Mouse (Mus musculus) midbrain, embryonic 12.5 days (tissue): ENCODE data around the gene Rack1. TPM values are rescaled to one million over a fixed set of nuclear protein-coding genes. Genes with fewer than 3 reads are reported as not detected.
A peak's percentile ranks its signal among the peaks of the same experiment; 100 is the strongest.
"Not testable (repeated sequence)": the region's sequence is repeated elsewhere in the genome, so short reads cannot be mapped to it uniquely, and the experiment has no call there.

Experiments
- ATAC-seq: fragments of 200-750 bp; cut with Nextera tagmentation; 2 replicates; pipeline ENCODE4 v1.8.0; 2017; ENCODE audit warnings: low read depth, moderate TSS enrichment, moderate library complexity; ENCODE audit not compliant: low FRiP score
- H3K27ac ChIP-seq: fragments of 300-500 bp; sonication (generic); replicated peaks from 2 replicates; pipeline ENCODE4 v1.5.1; 2016; ENCODE audit warnings: mild to moderate bottlenecking
- H3K27me3 ChIP-seq: fragments of 300-500 bp; sonication (generic); 2 replicates; pipeline ENCODE4 v1.6.1; 2016; ENCODE audit warnings: mild to moderate bottlenecking
- H3K36me3 ChIP-seq: fragments of 300-500 bp; sonication (generic); 2 replicates; pipeline ENCODE4 v1.6.1; 2016
- H3K4me1 ChIP-seq: fragments of 300-500 bp; sonication (generic); 2 replicates; pipeline ENCODE4 v1.6.1; 2016
- H3K4me2 ChIP-seq: fragments of 300-500 bp; sonication (generic); replicated peaks from 2 replicates; pipeline ENCODE4 v1.6.1; 2016; ENCODE audit warnings: mild to moderate bottlenecking, moderate library complexity
- H3K4me3 ChIP-seq: fragments of 300-500 bp; sonication (generic); 2 replicates; pipeline ENCODE4 v1.5.1; 2016; ENCODE audit warnings: mild to moderate bottlenecking
- H3K9ac ChIP-seq: fragments of 300-500 bp; sonication (generic); replicated peaks from 2 replicates; pipeline ENCODE4 v1.6.1; 2016; ENCODE audit warnings: mild to moderate bottlenecking, moderate library complexity
- H3K9me3 ChIP-seq: fragments of 300-500 bp; sonication (generic); 2 replicates; pipeline ENCODE4 v1.6.1; 2016; ENCODE audit warnings: mild to moderate bottlenecking
- WGBS: fragments of 180-500 bp; shearing (Covaris S2); methylation state at CpG from one replicate; pipeline ENCODE4 v1.1.7; 2016; 5-methylcytosine and 5-hydroxymethylcytosine counted together
- polyA plus RNA-seq: library from polyadenylated mRNA; unstranded; fragments of >200 nt; fragmentation: Nextera tagmentation; extraction: Ambion mirVana; gene quantifications from 2 replicates; pipeline ENCODE4 v1.2.1, GENCODE M21; 2016

Rack1 gene
- polyA plus RNA-seq, 1 experiment from 2014 or later: 503 TPM

DNA sequence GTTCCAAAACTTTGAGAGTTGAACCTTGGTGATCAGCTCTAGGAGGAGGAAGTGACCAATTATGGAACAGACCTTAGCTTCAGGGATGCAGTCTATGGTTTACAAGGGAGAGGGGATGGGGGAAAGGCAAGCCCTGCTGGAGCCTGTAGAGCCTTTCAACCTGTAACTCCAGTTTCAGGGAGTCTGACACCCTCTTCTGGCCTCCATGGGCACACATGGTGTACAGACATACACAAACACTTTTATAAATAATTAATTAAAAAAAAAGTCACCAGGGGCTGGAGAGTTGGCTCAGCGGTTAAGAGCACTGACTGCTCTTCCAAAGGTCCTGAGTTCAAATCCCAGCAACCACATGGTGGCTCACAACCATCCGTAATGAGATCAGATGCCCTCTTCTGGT lies 46.2 kb downstream of the Rack1 start:
- not testable (repeated sequence) for H3K4me2 ChIP-seq, H3K4me3 ChIP-seq, H3K27ac ChIP-seq, H3K9ac ChIP-seq, H3K4me1 ChIP-seq, ATAC-seq, H3K36me3 ChIP-seq, H3K9me3 ChIP-seq
- H3K27me3 ChIP-seq: peaks cover 48% of the 10 kb centered on the region
- 86% methylated on average over 2 of the region's 2 CpGs for WGBS

DNA sequence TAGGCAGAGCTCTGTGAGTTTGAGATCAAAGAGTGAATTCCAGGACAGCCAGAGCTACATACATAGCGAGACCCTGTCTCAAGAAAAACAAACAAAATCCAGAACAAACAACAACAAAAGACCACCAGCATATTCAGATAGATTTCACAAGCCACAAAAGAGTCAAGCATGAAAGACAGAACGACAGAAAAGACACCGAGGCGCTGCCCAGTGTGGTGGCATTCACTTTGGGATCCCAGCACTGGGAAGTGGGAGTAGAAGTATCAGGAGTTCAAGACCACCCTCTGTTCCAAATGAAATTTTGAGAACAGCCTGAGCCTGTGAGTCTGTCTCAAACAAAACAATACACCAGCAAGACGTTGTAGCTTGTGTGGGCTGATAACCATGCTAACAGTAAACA lies 46.7 kb downstream of the Rack1 start:
- 68% methylated on average over 5 of the region's 5 CpGs for WGBS
- H3K27me3 ChIP-seq: peaks cover 51% of the 10 kb centered on the region
- H3K9ac ChIP-seq: no peak overlapping the region
- no peaks in the 10 kb centered on the region for H3K9me3 ChIP-seq
- no peak overlapping the region for H3K4me3 ChIP-seq
- H3K27ac ChIP-seq: no peak overlapping the region
- H3K4me2 ChIP-seq: no peak overlapping the region
- no peaks in the 10 kb centered on the region for H3K4me1 ChIP-seq
- no peak for ATAC-seq
- no peaks in the 10 kb centered on the region for H3K36me3 ChIP-seq

DNA sequence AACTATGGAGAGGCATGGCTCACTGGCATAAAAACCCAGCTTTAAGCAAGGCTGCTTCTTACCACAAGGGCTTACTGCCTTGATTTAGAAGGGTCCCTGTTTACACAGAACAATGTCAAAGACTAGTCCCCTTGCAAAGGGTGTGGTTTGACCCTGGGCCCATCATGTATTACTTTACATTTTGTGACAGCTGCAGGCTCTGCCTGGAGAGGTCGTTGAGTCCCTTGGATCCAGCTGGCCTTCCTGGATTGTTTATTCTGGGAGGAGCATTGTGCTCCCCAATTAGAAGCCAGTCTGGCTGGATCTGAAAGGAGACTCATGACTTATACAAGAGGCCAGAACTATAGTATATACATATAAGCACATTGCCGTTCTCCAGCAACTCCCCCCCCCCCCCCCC lies 50.1 kb downstream of the Rack1 start:
- Histone ChIP-seq H3K4me2 (no peak overlapping the region), H3K9ac (no peak overlapping the region), H3K9me3 (no peaks in the 10 kb centered on the region), H3K27me3 (peaks cover 40% of the 10 kb centered on the region), H3K4me1 (peaks cover 23% of the 10 kb centered on the region), H3K27ac (no peak overlapping the region), H3K36me3 (no peaks in the 10 kb centered on the region), H3K4me3 (no peak overlapping the region)
- ATAC-seq: no peak
- WGBS: 59% methylated on average over 2 of the region's 2 CpGs

DNA sequence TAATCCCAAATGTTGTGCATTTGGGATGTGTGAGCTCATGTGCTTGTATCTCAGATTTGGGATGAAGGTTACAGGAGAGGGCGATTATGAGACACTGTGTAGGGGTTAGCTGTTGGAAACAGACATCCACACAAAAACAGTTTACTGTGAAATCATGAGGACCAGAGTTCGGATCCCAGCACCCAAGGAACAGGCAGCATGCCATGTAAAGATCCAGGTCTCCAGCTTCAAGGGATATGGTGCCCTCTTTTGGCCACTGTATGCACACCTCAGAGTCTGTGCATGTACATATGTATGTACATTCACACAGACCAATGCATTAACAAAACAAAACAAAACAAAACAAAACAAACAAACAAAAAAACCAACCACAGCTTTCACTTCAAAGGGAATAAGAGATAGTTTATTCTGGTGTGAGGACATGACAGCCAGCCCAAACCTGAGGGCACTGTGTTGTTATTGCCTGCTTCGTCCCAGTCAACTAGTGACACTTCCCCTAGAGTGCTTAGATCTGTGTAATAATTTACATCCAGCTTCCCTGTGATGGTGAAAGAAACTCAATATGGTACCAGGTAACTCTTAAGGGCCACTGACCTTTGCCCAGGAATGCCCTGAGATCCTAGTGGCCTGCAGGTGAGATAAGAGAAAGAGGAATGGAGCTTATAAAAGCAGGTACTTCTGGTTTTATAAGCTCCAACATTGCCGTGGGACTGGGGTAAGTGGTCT lies 51.3 kb downstream of the Rack1 start:
- Histone ChIP-seq H3K27me3 (peaks cover 39% of the 10 kb centered on the region), H3K27ac (no peak overlapping the region), H3K9ac (no peak overlapping the region), H3K4me3 (no peak overlapping the region), H3K9me3 (no peaks in the 10 kb centered on the region), H3K36me3 (no peaks in the 10 kb centered on the region), H3K4me1 (peaks cover 23% of the 10 kb centered on the region), H3K4me2 (no peak overlapping the region)
- ATAC-seq: no peak
- 83% methylated on average over 4 of the region's 4 CpGs for WGBS

DNA sequence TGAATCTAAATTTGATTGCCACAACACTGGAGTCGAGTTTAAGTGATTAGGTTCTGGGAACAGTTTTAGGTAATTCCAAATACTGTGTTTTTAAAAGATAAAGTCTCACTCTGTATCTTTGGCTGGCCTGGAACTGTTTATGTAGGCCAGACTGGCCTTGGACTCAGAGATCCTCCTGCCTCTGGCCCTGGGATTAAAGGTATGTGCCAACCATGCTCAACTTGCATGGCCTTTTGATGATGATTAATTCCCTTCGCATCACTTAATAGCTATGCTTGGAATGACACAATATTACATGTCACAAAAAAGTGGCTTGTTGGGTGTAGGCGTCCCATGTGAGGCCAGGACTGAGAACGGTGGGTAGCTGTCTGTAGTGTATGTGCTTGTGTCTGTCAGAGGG lies 52.1 kb downstream of the Rack1 start:
- Histone ChIP-seq H3K4me2 (peak overlapping the region; percentile 95; the same call in 1 of the 2 replicates), H3K9me3 (no peaks in the 10 kb centered on the region), H3K4me3 (no peak overlapping the region), H3K4me1 (peaks cover 23% of the 10 kb centered on the region), H3K27me3 (peaks cover 39% of the 10 kb centered on the region), H3K36me3 (no peaks in the 10 kb centered on the region), H3K27ac (no peak overlapping the region), H3K9ac (no peak overlapping the region)
- 77% methylated on average over 4 of the region's 4 CpGs for WGBS
- ATAC-seq: no peak

DNA sequence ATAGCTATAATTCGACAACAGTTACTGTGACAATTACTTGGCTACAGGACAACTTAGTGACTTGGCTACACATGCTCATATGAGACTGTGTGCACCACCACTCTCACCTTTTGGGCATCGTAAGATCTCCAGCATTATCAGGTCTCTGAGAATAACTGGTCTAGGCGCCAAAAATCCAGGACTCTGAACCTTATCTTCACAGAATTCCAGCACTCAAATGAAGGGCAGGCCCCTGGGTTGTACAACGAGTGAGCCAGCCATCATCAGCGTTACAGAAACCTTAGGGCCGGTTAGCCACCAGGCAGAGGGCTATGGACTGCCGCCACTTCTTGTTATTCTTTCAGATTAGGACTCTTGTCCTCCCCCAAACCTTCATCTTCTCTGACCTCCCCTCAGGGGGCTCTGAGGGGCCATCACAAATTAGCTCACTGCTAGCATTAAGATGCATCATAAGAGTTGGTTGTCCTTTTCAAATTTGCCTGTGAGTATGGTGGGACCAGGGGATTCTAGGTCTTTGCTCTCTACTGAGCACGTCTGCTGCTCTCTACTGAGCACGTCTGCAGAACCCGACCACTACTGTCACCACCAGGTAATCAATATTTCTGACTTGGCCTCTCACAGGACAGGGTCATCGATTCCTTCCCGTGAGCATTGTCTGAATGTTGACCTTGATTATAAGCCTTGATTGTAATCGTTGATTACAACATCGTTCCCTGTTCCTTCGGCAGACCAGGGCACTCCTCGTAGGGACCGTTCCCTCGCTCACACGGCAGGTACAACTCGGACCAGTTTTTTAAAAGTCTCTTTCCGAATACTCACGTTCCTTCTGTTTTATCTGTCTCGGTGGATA lies 52.7 kb downstream of the Rack1 start:
- 0 out of 2 replicates have a peak overlapping the region, but pooled peaks have one; percentile 39 for H3K27ac ChIP-seq
- 8% methylated on average over 23 of the region's 23 CpGs for WGBS
- H3K27me3 ChIP-seq: peaks cover 36% of the 10 kb centered on the region
- H3K36me3 ChIP-seq: no peaks in the 10 kb centered on the region
- peak overlapping the region; percentile 95 for H3K4me2 ChIP-seq
- H3K9me3 ChIP-seq: no peaks in the 10 kb centered on the region
- H3K4me3 ChIP-seq: peak overlapping the region; percentile 61
- peaks cover 26% of the 10 kb centered on the region for H3K4me1 ChIP-seq
- peak; percentile 20 for ATAC-seq
- peak overlapping the region; percentile 53 for H3K9ac ChIP-seq

DNA sequence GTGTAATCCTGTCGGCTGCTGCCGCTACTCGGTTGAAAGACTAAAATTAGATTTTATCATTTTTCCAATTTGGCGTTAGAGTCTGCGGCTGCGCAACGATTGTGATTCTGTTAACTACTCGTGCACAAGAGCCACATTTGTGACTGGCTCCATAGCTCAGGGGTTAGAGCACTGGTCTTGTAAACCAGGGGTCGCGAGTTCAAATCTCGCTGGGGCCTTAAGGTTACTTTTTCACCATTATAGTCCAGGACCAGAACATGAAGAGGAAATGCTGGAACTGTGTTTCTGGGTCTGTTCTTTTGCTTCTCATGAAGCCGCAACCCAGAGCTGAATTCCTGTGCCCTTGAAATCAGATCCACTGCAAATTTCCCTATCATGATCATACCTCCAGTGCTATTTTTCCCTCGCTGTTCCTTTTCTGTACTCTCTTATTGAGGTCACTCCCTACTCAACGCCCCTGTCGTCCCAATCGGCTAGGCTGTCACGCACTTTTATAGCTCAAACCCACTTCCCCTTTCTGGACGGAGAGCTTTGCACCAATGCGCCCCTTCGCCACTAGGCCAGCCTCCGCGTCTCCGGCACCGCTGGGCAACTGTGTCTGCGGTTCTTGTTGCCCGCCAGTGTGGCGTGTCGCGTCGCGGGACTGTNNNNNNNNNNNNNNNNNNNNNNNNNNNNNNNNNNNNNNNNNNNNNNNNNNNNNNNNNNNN lies 53.5 kb downstream of the Rack1 start:
- Histone ChIP-seq H3K36me3 (no peaks in the 10 kb centered on the region), H3K27me3 (peaks cover 34% of the 10 kb centered on the region), H3K27ac (no peak overlapping the region), H3K9ac (peak overlapping the region; percentile 59), H3K9me3 (no peaks in the 10 kb centered on the region), H3K4me3 (peak overlapping the region; percentile 61), H3K4me1 (peaks cover 34% of the 10 kb centered on the region), H3K4me2 (peak overlapping the region; percentile 95)
- WGBS: under 1% methylated on average over 31 of the region's 31 CpGs
- ATAC-seq: peak; percentile 57

Other genes starting within 250 kb of the Rack1 start
- 5.4 and 6.2 TPM in 2 replicates for gene Trim41, start 17.0 kb downstream of the Rack1 start, polyA plus RNA-seq
- 1.3 and 1.4 TPM in 2 replicates for gene Trim7, start 25.8 kb downstream of the Rack1 start, polyA plus RNA-seq
- 7.6 and 8.3 TPM in 2 replicates for gene Gm12184, start 26.3 kb downstream of the Rack1 start, polyA plus RNA-seq
- 2.3 and 2.4 TPM in 2 replicates for gene Irgm1, start 71.4 kb downstream of the Rack1 start, polyA plus RNA-seq
- gene Gm5431, start 101.9 kb downstream of the Rack1 start, polyA plus RNA-seq: 0.18 TPM in 1 of 2 replicates, not detected in the other
- gene Psme2b, start 145.9 kb downstream of the Rack1 start, polyA plus RNA-seq: 1.3 and 1.8 TPM in 2 replicates
- gene Olfr56, start 178.6 kb downstream of the Rack1 start, polyA plus RNA-seq: not detected in 2 replicates
- gene 9930111J21Rik1, start 179.1 kb downstream of the Rack1 start, polyA plus RNA-seq: 0.18 and 0.28 TPM in 2 replicates
- not detected in 2 replicates for gene Gm12185, start 191.9 kb downstream of the Rack1 start, polyA plus RNA-seq
- gene Tgtp1, start 193.8 kb downstream of the Rack1 start, polyA plus RNA-seq: not detected in 2 replicates